Mouse (Mus musculus): ENCODE results near the gene Gse1.

- TF ChIP-seq POLR2A (IDR thresholded peaks at IDR 0.05; ENCODE audit: low read depth, low read length) (no peak), CTCF (IDR thresholded peaks at IDR 0.05; ENCODE audit: extremely low read depth, insufficient read length, insufficient replicate concordance, low read depth, low read length) (no peak)
These were observed 20.1 kb upstream of the Gse1 start for GRCm38 (mm10) chr8:120208113-120208512.
